Mouse (Mus musculus) small intestine, adult 2 months (tissue): ENCODE measurements around the gene Rrad.

Source experiments
- CTCF ChIP-seq: fragments of 200-500 bp; IDR thresholded peaks from 2 replicates; pipeline ENCODE4 v1.5.1; 2012; ENCODE audit warnings: low read depth, mild to moderate bottlenecking, control low read depth, inconsistent platforms, low read length, moderate library complexity, mixed read lengths; ENCODE audit not compliant: insufficient replicate concordance, insufficient read length; ENCODE audit errors: extremely low read depth
- POLR2A ChIP-seq: fragments of 200-500 bp; IDR thresholded peaks from 2 replicates; pipeline ENCODE4 v1.6.1; 2012; ENCODE audit warnings: low read depth, mild to moderate bottlenecking, control low read depth, inconsistent platforms, low read length, moderate library complexity

GRCm38 (mm10) chr8:104591133-104591834 is 39.8 kb downstream of the Rrad start, which contains the start of gene Pdp2:
- no peak for TF ChIP-seq CTCF
- TF ChIP-seq POLR2A: peak; percentile 92
